Mouse (Mus musculus) liver, postnatal 0 days (tissue): ENCODE data around the gene Fen1. TPM values are rescaled to one million over a fixed set of nuclear protein-coding genes. Genes with fewer than 3 reads are reported as not detected.
A peak's percentile ranks its signal among the peaks of the same experiment; 100 is the strongest.

Source experiments
- ATAC-seq: fragments of 200-750 bp; cut with Nextera tagmentation; 2 replicates; pipeline ENCODE4 v1.8.0; 2017; ENCODE audit warnings: mild to moderate bottlenecking, moderate library complexity
- DNase-seq: peaks from one replicate; pipeline ENCODE4 v3.0.0-alpha.2; 2016
- H3K27ac ChIP-seq: fragments of 300-500 bp; sonication (generic); 2 replicates; pipeline ENCODE4 v1.5.1; 2014; ENCODE audit warnings: antibody characterized with exemption, moderate library complexity, mild to moderate bottlenecking, low read depth
- H3K27me3 ChIP-seq: fragments of 300-500 bp; sonication (generic); 2 replicates; pipeline ENCODE4 v1.6.1; 2014; ENCODE audit warnings: low read length, control low read depth, mixed read lengths; ENCODE audit not compliant: insufficient read depth
- H3K36me3 ChIP-seq: fragments of 300-500 bp; sonication (generic); replicated peaks from 2 replicates; pipeline ENCODE4 v1.6.1; 2014; ENCODE audit warnings: mild to moderate bottlenecking, control low read depth, low read length, moderate library complexity, mixed read lengths; ENCODE audit not compliant: insufficient read depth
- H3K4me1 ChIP-seq: fragments of 300-500 bp; sonication (generic); 2 replicates; pipeline ENCODE4 v1.6.1; 2014; ENCODE audit warnings: antibody characterized with exemption, mild to moderate bottlenecking, control low read depth; ENCODE audit not compliant: insufficient read depth
- H3K4me2 ChIP-seq: fragments of 300-500 bp; sonication (generic); 2 replicates; pipeline ENCODE4 v1.6.1; 2014; ENCODE audit warnings: low read depth, mild to moderate bottlenecking, low read length, moderate library complexity, mixed read lengths
- H3K4me3 ChIP-seq: fragments of 300-500 bp; sonication (generic); 2 replicates; pipeline ENCODE4 v1.5.1; 2014; ENCODE audit warnings: low read depth, low read length
- H3K9ac ChIP-seq: fragments of 300-500 bp; sonication (generic); replicated peaks from 2 replicates; pipeline ENCODE4 v1.6.1; 2014; ENCODE audit warnings: mild to moderate bottlenecking, moderate library complexity
- H3K9me3 ChIP-seq: fragments of 300-500 bp; sonication (generic); 2 replicates; pipeline ENCODE4 v1.6.1; 2016; ENCODE audit warnings: mild to moderate bottlenecking, control low read depth, low read length, mixed read lengths
- CTCF ChIP-seq: sonication (generic); IDR thresholded peaks from 2 replicates; pipeline ENCODE4 v1.5.1; 2016; ENCODE audit warnings: antibody characterized with exemption, low read depth
- EP300 ChIP-seq: IDR thresholded peaks from 2 replicates; pipeline ENCODE4 v1.6.1; 2016; ENCODE audit warnings: antibody characterized with exemption, low read depth, mild to moderate bottlenecking
- WGBS: fragments of 180-500 bp; shearing (Covaris S2); extraction: QIAGEN DNeasy Blood & Tissue Kit; methylation state at CpG from one replicate; pipeline ENCODE4 v1.1.7; 2014; ENCODE audit not compliant: insufficient replicate concordance; 5-methylcytosine and 5-hydroxymethylcytosine counted together
- polyA plus RNA-seq: library from polyadenylated mRNA; unstranded; fragments of >200 nt; fragmentation: Nextera tagmentation; extraction: Ambion mirVana; gene quantifications from 2 replicates; pipeline ENCODE4 v1.2.1, GENCODE M21; 2015

Gene Fen1
- polyA plus RNA-seq, 1 experiment from 2014 or later = 67.0 TPM

- H3K4me2 ChIP-seq = no peak overlapping the region
- no peaks in the 10 kb centered on the region for H3K27me3 ChIP-seq
- H3K4me1 ChIP-seq = peaks cover 12% of the 10 kb centered on the region
- ATAC-seq (no peak), DNase-seq (no peak)
- TF ChIP-seq CTCF (no peak), EP300 (no peak)
- H3K4me3 ChIP-seq = no peak overlapping the region
- no peak overlapping the region for H3K27ac ChIP-seq
- no peak overlapping the region for H3K9ac ChIP-seq
- no peaks in the 10 kb centered on the region for H3K36me3 ChIP-seq
- no peaks in the 10 kb centered on the region for H3K9me3 ChIP-seq
- 58% methylated on average over 7 of the region's 7 CpGs for whole genome bisulfite sequencing
These were observed 27.0 kb upstream of the Fen1 start for GRCm38 (mm10) chr19:10231016-10231415.

GRCm38 (mm10) chr19:10225767-10226166 is 21.8 kb upstream of the Fen1 start:
- WGBS = 42% methylated on average over 4 of the region's 4 CpGs
- Histone ChIP-seq H3K4me2 (0 out of 2 replicates have a peak overlapping the region, but pooled peaks have one; percentile 13), H3K9me3 (no peaks in the 10 kb centered on the region), H3K36me3 (no peaks in the 10 kb centered on the region), H3K27me3 (no peaks in the 10 kb centered on the region), H3K9ac (no peak overlapping the region), H3K4me1 (peaks cover 13% of the 10 kb centered on the region), H3K27ac (0 out of 2 replicates have a peak overlapping the region, but pooled peaks have one; percentile 8), H3K4me3 (no peak overlapping the region)
- DNase-seq (peak; percentile 55), ATAC-seq (peak; percentile 35; the same call in 1 of the 2 replicates)
- TF ChIP-seq EP300 (no peak), CTCF (no peak)

DNA sequence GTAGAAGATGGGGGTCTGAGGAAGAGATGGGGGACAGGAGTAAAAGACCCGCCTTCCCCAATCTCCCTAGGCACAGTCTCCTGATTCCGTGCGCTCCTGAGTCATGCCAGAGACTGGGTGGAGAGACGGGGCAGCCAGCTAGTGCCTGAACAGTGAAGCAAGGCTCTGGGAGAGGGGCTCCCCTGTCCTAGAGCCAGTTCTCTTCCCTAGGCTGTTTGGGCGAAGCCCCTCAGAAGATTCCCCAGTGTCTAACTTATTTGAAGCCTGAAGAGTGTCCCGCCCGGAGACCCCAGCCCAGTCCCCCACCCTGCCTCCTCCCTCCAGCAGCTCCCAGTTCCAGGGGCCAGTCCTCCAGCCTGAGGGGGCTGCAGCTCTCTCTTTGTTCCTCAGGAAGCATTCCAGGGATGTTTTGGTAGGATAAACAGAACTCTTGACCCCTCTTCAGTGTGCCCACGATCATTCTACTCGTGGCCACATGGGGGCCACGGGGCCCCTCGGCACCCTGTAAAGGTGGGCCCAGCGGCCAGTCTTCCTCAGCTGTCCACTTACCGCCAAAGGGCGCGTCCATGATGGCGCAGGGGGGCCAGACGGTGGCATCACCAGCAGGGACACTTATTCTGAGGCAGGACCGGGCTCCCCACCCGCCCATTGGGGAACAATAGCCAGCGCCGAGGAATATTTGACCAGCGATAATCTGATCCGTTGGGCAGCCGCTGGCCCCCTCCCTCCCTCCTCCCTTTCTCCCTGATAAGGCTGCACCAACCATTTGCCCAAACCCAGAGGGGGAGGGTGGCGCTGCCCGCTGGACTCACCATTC is 20.9 kb upstream of the Fen1 start:
- Histone ChIP-seq H3K4me3 (no peak overlapping the region), H3K27me3 (no peaks in the 10 kb centered on the region), H3K4me2 (0 out of 2 replicates have a peak overlapping the region, but pooled peaks have one; percentile 13), H3K9ac (no peak overlapping the region), H3K9me3 (no peaks in the 10 kb centered on the region), H3K27ac (no peak overlapping the region), H3K4me1 (peaks cover 13% of the 10 kb centered on the region), H3K36me3 (no peaks in the 10 kb centered on the region)
- peak; percentile 18; the same call in 1 of the 2 replicates for ATAC-seq
- DNase-seq = no peak
- 47% methylated on average over 26 of the region's 26 CpGs for WGBS
- no peak for TF ChIP-seq CTCF
- no peak for TF ChIP-seq EP300

DNA sequence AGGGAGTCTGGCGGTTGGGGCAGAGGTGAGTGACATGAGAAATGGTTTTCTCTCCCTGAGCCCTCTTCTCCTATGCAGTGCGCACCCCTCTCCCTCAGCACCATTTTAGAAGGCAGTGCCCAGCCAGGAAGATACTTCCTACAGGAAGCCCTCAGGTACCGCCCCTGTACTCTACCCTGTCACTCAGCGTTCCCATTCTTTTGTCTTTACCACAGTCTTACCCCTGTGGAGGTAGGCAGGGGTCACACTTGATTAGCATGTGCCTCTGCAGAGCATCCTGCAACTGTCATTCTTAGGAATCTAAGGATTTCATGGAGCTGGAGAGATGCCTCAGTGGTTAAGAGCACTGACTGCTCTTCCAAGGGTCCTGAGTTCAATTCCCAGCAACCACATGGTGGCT is 19.6 kb upstream of the Fen1 start:
- no peaks in the 10 kb centered on the region for H3K9me3 ChIP-seq
- DNase-seq (no peak), ATAC-seq (no peak)
- H3K27me3 ChIP-seq = no peaks in the 10 kb centered on the region
- WGBS = 55% methylated on average over 4 of the region's 4 CpGs
- H3K4me1 ChIP-seq = peaks cover 13% of the 10 kb centered on the region
- no peak overlapping the region for H3K4me2 ChIP-seq
- peaks cover 2% of the 10 kb centered on the region; the same call in 1 of the 2 replicates for H3K36me3 ChIP-seq
- H3K4me3 ChIP-seq = no peak overlapping the region
- no peak overlapping the region for H3K27ac ChIP-seq
- TF ChIP-seq CTCF (no peak), EP300 (no peak)
- H3K9ac ChIP-seq = no peak overlapping the region

GRCm38 (mm10) chr19:10222656-10223055 is 18.7 kb upstream of the Fen1 start:
- ATAC-seq = no peak
- H3K9ac ChIP-seq = no peak overlapping the region
- TF ChIP-seq EP300 (no peak), CTCF (no peak)
- H3K4me3 ChIP-seq = no peak overlapping the region
- no peak for DNase-seq
- H3K4me2 ChIP-seq = no peak overlapping the region
- H3K36me3 ChIP-seq = peaks cover 3% of the 10 kb centered on the region; the same call in 1 of the 2 replicates
- 48% methylated on average over 8 of the region's 8 CpGs for WGBS
- H3K27ac ChIP-seq = no peak overlapping the region
- peaks cover 13% of the 10 kb centered on the region for H3K4me1 ChIP-seq
- H3K9me3 ChIP-seq = no peaks in the 10 kb centered on the region
- no peaks in the 10 kb centered on the region for H3K27me3 ChIP-seq

DNA sequence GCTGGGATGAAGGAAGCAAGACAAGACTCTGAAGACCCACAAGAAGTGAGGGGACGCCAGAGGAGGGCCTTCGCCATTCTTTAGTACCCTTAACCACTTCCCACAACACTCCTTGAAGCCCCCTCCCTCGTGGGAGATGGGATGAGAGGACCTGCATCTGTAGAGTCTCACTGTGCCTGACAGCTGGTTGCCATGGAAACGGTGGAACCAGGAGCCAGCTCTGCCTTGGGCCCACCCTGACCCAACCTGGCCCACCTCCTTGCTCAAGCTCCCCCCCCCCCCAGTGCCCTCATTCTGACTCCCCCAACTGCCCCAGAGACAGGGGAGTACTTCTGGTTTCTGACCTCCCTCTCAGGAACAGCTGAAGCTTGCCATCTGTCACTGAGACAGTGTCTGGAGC is 17.6 kb upstream of the Fen1 start:
- ATAC-seq = no peak
- Histone ChIP-seq H3K27me3 (no peaks in the 10 kb centered on the region), H3K4me3 (no peak overlapping the region), H3K4me1 (peaks cover 13% of the 10 kb centered on the region), H3K9me3 (no peaks in the 10 kb centered on the region), H3K9ac (no peak overlapping the region), H3K36me3 (peaks cover 3% of the 10 kb centered on the region; the same call in 1 of the 2 replicates), H3K27ac (no peak overlapping the region), H3K4me2 (no peak overlapping the region)
- no peak for DNase-seq
- 46% methylated on average over 4 of the region's 4 CpGs for WGBS
- TF ChIP-seq EP300 = no peak
- no peak for TF ChIP-seq CTCF
